Comparison of ENCODE assay signal across 7 mouse cellular contexts in the genomic region with DNA sequence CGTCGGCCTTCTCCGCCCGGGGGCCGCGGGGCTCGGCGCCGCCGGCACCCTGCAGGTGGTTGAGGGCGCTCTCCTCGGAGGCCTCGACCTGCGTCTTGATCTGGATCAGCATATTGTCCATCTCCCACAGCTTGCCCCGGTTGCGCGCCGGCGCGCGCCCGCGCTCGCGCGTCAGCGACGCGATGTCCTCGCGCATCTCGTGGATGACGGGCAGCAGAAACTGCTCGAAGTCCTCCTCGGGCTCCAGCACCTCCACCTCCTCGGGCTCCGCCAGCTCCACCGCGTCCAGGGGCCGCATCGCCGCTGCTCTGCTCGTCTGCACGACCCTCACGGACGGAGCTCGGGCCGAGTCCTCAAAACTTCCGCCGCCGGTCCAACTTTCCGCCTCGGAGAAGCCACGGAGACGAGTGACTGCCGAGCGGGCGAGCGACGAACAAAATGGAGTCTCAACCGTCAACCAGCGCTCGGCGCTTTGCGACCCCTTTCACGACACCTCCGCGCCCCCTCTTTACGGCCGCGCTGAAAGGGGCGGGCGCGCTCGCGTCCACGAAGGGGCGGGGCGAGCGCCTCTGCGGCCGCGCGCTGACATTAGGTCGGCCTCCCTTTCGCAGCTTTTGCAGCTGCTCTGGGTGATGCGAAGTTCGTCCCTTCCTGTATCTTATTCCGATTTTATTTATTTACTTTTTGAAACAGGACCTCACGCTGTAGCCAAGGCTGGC. TPM values are rescaled to one million over a fixed set of nuclear protein-coding genes. Genes with fewer than 3 reads are reported as not detected.
DNase-seq lines count a peak whose midpoint lies in the region; ATAC-seq and TF ChIP-seq lines count a peak whose summit lies in the region.
"Not testable (repeated sequence)": the region's sequence is repeated elsewhere in the genome, so short reads cannot be mapped to it uniquely, and the experiment has no call there.

A gene (minus strand): TSS at position 477 of the 719 bp plus-strand sequence.

- ATAC-seq in intestine, postnatal 0 days: peak; percentile 73
- ATAC-seq in midbrain, embryonic 12.5 days (ENCODE audit: low FRiP score, low read depth): peak; percentile 88

- H3K4me3 ChIP-seq in embryonic facial prominence, embryonic 10.5 days: peak within 1 kb of the TSS; percentile 83
- H3K4me3 ChIP-seq in intestine, postnatal 0 days (ENCODE audit: low read depth, low read length): peak within 1 kb of the TSS; percentile 65
- peak within 1 kb of the TSS; percentile 74 for H3K4me3 ChIP-seq in midbrain, embryonic 12.5 days
- H3K4me3 ChIP-seq in small intestine, adult 2 months (ENCODE audit: low read depth, low read length): peak within 1 kb of the TSS; percentile 99

- peak; percentile 84 for TF ChIP-seq POLR2A in small intestine, adult 2 months (IDR thresholded peaks at IDR 0.05; ENCODE audit: low read depth, low read length)

- not testable (repeated sequence) for H3K27me3 ChIP-seq in embryonic facial prominence, embryonic 10.5 days (replicated peaks; ENCODE audit: low read depth, poor library complexity, severe bottlenecking); intestine, postnatal 0 days (replicated peaks; ENCODE audit: control insufficient read depth, insufficient read depth, low read length); midbrain, embryonic 12.5 days; small intestine, adult 2 months (ENCODE audit: control insufficient read depth, insufficient read depth, low read length)

- H3K27ac ChIP-seq in embryonic facial prominence, embryonic 10.5 days (replicated peaks): peak within 1 kb of the TSS; percentile 94
- peak within 1 kb of the TSS; percentile 95 for H3K27ac ChIP-seq in intestine, postnatal 0 days (ENCODE audit: low read depth, low read length)
- H3K27ac ChIP-seq in midbrain, embryonic 12.5 days (replicated peaks): peak within 1 kb of the TSS; percentile 94
- H3K27ac ChIP-seq in small intestine, adult 2 months (ENCODE audit: insufficient read depth, low read depth, low read length): peak within 1 kb of the TSS; percentile 96

- intact Hi-C loops in left cerebral cortex, postnatal 4 days (cut with DNase I): not testable (repeated sequence)

- H3K9ac ChIP-seq in intestine, postnatal 0 days (ENCODE audit: low read depth, low read length): peak within 1 kb of the TSS; percentile 73
- H3K9ac ChIP-seq in midbrain, embryonic 12.5 days (replicated peaks): peak within 1 kb of the TSS; percentile 89

- not testable (repeated sequence) for H3K9me3 ChIP-seq in embryonic facial prominence, embryonic 10.5 days; intestine, postnatal 0 days (ENCODE audit: control insufficient read depth); midbrain, embryonic 12.5 days

- peak within 1 kb of the TSS; percentile 69 for H3K4me2 ChIP-seq in intestine, postnatal 0 days (replicated peaks; ENCODE audit: low read depth)
- H3K4me2 ChIP-seq in midbrain, embryonic 12.5 days (replicated peaks): peak within 1 kb of the TSS; percentile 64

- TF ChIP-seq CTCF in intestine, postnatal 0 days (IDR thresholded peaks at IDR 0.05; ENCODE audit: low read depth); small intestine, adult 2 months (IDR thresholded peaks at IDR 0.05; ENCODE audit: extremely low read depth, insufficient read length, insufficient replicate concordance, low read depth, low read length): not testable (repeated sequence)

- peak; percentile 95 for DNase-seq in adrenal gland, postnatal 10 days
- DNase-seq in embryonic facial prominence, embryonic 10.5 days (ENCODE audit: low spot score): peak; percentile 96
- DNase-seq in gonadal fat pad, adult 2 months (ENCODE audit: low read depth): peak; percentile 27
- peak; percentile 95 for DNase-seq in left cerebral cortex, postnatal 4 days

- peaks cover 25% of the 10 kb centered on the region for H3K36me3 ChIP-seq in embryonic facial prominence, embryonic 10.5 days (replicated peaks)
- H3K36me3 ChIP-seq in intestine, postnatal 0 days (ENCODE audit: control insufficient read depth, insufficient read depth); small intestine, adult 2 months (ENCODE audit: control insufficient read depth, insufficient read depth, low read length): not testable (repeated sequence)
- peaks cover 17% of the 10 kb centered on the region for H3K36me3 ChIP-seq in midbrain, embryonic 12.5 days

- not testable (repeated sequence) for H3K4me1 ChIP-seq in embryonic facial prominence, embryonic 10.5 days; intestine, postnatal 0 days (replicated peaks; ENCODE audit: control insufficient read depth, insufficient read depth, low read length); midbrain, embryonic 12.5 days
- peaks cover 17% of the 10 kb centered on the region; the same call in 1 of the 2 replicates for H3K4me1 ChIP-seq in small intestine, adult 2 months (ENCODE audit: control insufficient read depth, insufficient read depth, insufficient read length, low read length)

- under 1% methylated on average over 90 of the region's 90 CpGs for WGBS in embryonic facial prominence, embryonic 10.5 days
- under 1% methylated on average over 80 of the region's 90 CpGs for WGBS in intestine, postnatal 0 days
- under 1% methylated on average over 90 of the region's 90 CpGs for WGBS in midbrain, embryonic 12.5 days
- WGBS in small intestine, adult 2 months: under 1% methylated on average over 90 of the region's 90 CpGs

RNA-seq across cellular contexts. Expression of the gene that starts here (rescaled TPM):
- 100 to 1,000 TPM; 429 to 477 TPM for total RNA-seq in adrenal gland, postnatal 10 days (2021)
- polyA plus RNA-seq in embryonic facial prominence, embryonic 10.5 days (2016; fragmentation: Nextera tagmentation; extraction: Ambion mirVana): 494 and 508 TPM in 2 replicates
- 102 and 163 TPM in 2 replicates for polyA plus RNA-seq in gonadal fat pad, adult 2 months (2012; rRNA removed)
- polyA plus RNA-seq in intestine, postnatal 0 days (2015; fragmentation: Nextera tagmentation; extraction: Ambion mirVana): 379 and 386 TPM in 2 replicates
- 100 to 1,000 TPM; 358 TPM for total RNA-seq in left cerebral cortex, postnatal 4 days (2021)
- 455 and 483 TPM in 2 replicates for polyA plus RNA-seq in midbrain, embryonic 12.5 days (2016; fragmentation: Nextera tagmentation; extraction: Ambion mirVana)
- 69.3 and 132 TPM in 2 replicates for polyA plus RNA-seq in small intestine, adult 2 months (2012; rRNA removed)

Comparison
In these comparisons a context has a peak if more than half of its experiments do, and no peak if none do; other contexts are left out.
1. Peak in every context shown above with its lines: DNase-seq, ATAC-seq, H3K4me3 ChIP-seq and H3K27ac ChIP-seq.
2. DNase-seq: peak in every context shown above with its lines; median percentile 96 in embryonic facial prominence, embryonic 10.5 days; 95 in adrenal gland, postnatal 10 days; 95 in left cerebral cortex, postnatal 4 days; 27 in gonadal fat pad, adult 2 months.